Mouse (Mus musculus) midbrain, postnatal 0 days (tissue): ENCODE results near the gene Fat4. TPM values are rescaled to one million over a fixed set of nuclear protein-coding genes. Genes with fewer than 3 reads are reported as not detected.
A peak's percentile ranks its signal among the peaks of the same experiment; 100 is the strongest.

Experiments used
- ATAC-seq: fragments of 200-750 bp; cut with Nextera tagmentation; 2 replicates; pipeline ENCODE4 v1.8.0; 2017; ENCODE audit warnings: moderate number of reproducible peaks, mild to moderate bottlenecking, moderate TSS enrichment, moderate library complexity; ENCODE audit not compliant: low FRiP score
- DNase-seq: peaks from one replicate; pipeline ENCODE4 v3.0.0-alpha.2; 2015; ENCODE audit warnings: low spot score
- H3K27ac ChIP-seq: fragments of 300-500 bp; sonication (generic); 2 replicates; pipeline ENCODE4 v1.5.1; 2014; ENCODE audit warnings: low read depth, mild to moderate bottlenecking, low read length, mixed read lengths
- H3K27me3 ChIP-seq: fragments of 300-500 bp; sonication (generic); 2 replicates; pipeline ENCODE4 v1.6.1; 2014; ENCODE audit warnings: low read length, control low read depth, mixed read lengths; ENCODE audit not compliant: insufficient read depth
- H3K36me3 ChIP-seq: fragments of 300-500 bp; sonication (generic); 2 replicates; pipeline ENCODE4 v1.6.1; 2014; ENCODE audit warnings: low read length, control low read depth, mixed read lengths; ENCODE audit not compliant: insufficient read depth
- H3K4me1 ChIP-seq: fragments of 300-500 bp; sonication (generic); 2 replicates; pipeline ENCODE4 v1.6.1; 2014; ENCODE audit warnings: mild to moderate bottlenecking, control low read depth, antibody characterized with exemption, low read length, mixed read lengths; ENCODE audit not compliant: insufficient read depth
- H3K4me2 ChIP-seq: fragments of 300-500 bp; sonication (generic); 2 replicates; pipeline ENCODE4 v1.6.1; 2014; ENCODE audit warnings: low read depth, mild to moderate bottlenecking, low read length, mixed read lengths; ENCODE audit not compliant: poor library complexity, severe bottlenecking
- H3K4me3 ChIP-seq: fragments of 300-500 bp; sonication (generic); 2 replicates; pipeline ENCODE4 v1.5.1; 2014; ENCODE audit warnings: low read depth, mild to moderate bottlenecking, low read length, moderate library complexity
- H3K9ac ChIP-seq: fragments of 300-500 bp; sonication (generic); replicated peaks from 2 replicates; pipeline ENCODE4 v1.6.1; 2014; ENCODE audit warnings: mild to moderate bottlenecking, low read length, moderate library complexity, mixed read lengths; ENCODE audit not compliant: poor library complexity, severe bottlenecking
- H3K9me3 ChIP-seq: fragments of 300-500 bp; sonication (generic); 2 replicates; pipeline ENCODE4 v1.6.1; 2016; ENCODE audit warnings: low read length, control low read depth
- CTCF ChIP-seq: IDR thresholded peaks from 2 replicates; pipeline ENCODE4 v1.5.1; 2016; ENCODE audit warnings: antibody characterized with exemption, mild to moderate bottlenecking
- WGBS: fragments of 180-500 bp; shearing (Covaris S2); extraction: QIAGEN DNeasy Blood & Tissue Kit; methylation state at CpG from one replicate; pipeline ENCODE4 v1.1.7; 2014; 5-methylcytosine and 5-hydroxymethylcytosine counted together
- polyA plus RNA-seq: library from polyadenylated mRNA; unstranded; fragments of >200 nt; fragmentation: Nextera tagmentation; extraction: Ambion mirVana; gene quantifications from 2 replicates; pipeline ENCODE4 v1.2.1, GENCODE M21; 2015
- total RNA-seq: library from RNA; depleted of rRNA; stranded (reverse); fragments of >200 nt; gene quantifications from 2 replicates; pipeline ENCODE4 v1.2.3, GENCODE M21; 2014

The Fat4 gene
- total and polyA plus RNA-seq, 2 experiments from 2014 or later: 5.0 to 79.1 TPM

GRCm38 (mm10) chr3:38939573-38939972 lies 52.8 kb downstream of the Fat4 start:
- Histone ChIP-seq H3K27ac (no peak overlapping the region), H3K27me3 (no peaks in the 10 kb centered on the region), H3K4me1 (0 out of 2 replicates have a peak, but pooled peaks cover 2% of the 10 kb centered on the region), H3K9me3 (no peaks in the 10 kb centered on the region), H3K36me3 (no peaks in the 10 kb centered on the region), H3K4me2 (no peak overlapping the region), H3K9ac (no peak overlapping the region), H3K4me3 (no peak overlapping the region)
- WGBS: 25% methylated on average over 3 of the region's 3 CpGs
- DNase-seq: no peak
- no peak for TF ChIP-seq CTCF
- no peak for ATAC-seq

DNA sequence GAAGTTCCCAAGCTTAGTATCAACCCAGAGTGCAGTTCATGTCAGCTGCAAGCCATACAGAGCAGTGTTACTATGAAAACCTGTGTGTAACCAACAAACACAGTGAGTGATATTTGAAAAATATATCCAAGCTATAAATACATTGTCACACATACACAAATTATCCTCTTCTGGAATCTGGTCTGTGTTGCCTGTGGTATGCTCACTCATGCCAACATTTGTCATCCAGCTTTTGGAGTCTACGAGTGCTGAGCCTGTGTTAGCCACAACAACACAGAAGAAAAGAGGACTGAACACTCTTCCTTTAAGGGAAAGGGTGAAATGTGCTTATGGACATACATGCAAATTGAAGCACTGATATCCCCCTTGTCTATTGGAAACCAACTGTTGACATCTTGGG lies 53.6 kb downstream of the Fat4 start:
- no peaks in the 10 kb centered on the region for H3K27me3 ChIP-seq
- no peaks in the 10 kb centered on the region for H3K36me3 ChIP-seq
- no peak overlapping the region for H3K27ac ChIP-seq
- H3K9ac ChIP-seq: no peak overlapping the region
- DNase-seq (no peak), ATAC-seq (no peak)
- 0 out of 2 replicates have a peak, but pooled peaks cover 2% of the 10 kb centered on the region for H3K4me1 ChIP-seq
- no peak overlapping the region for H3K4me3 ChIP-seq
- no peak overlapping the region for H3K4me2 ChIP-seq
- WGBS: 59% methylated on average over 1 of the region's 1 CpGs
- no peak for TF ChIP-seq CTCF
- no peaks in the 10 kb centered on the region for H3K9me3 ChIP-seq

GRCm38 (mm10) chr3:38945157-38945556 lies 58.4 kb downstream of the Fat4 start:
- ATAC-seq: no peak
- H3K4me1 ChIP-seq: no peaks in the 10 kb centered on the region
- no peak for TF ChIP-seq CTCF
- DNase-seq: peak; percentile 11
- H3K4me2 ChIP-seq: no peak overlapping the region
- WGBS: 55% methylated on average over 1 of the region's 1 CpGs
- H3K36me3 ChIP-seq: no peaks in the 10 kb centered on the region
- no peaks in the 10 kb centered on the region for H3K27me3 ChIP-seq
- no peak overlapping the region for H3K4me3 ChIP-seq
- H3K9ac ChIP-seq: no peak overlapping the region
- no peak overlapping the region for H3K27ac ChIP-seq
- no peaks in the 10 kb centered on the region for H3K9me3 ChIP-seq

- no peak for TF ChIP-seq CTCF
Measured at GRCm38 (mm10) chr3:38947706-38948105, 61.0 kb downstream of the Fat4 start.

DNA sequence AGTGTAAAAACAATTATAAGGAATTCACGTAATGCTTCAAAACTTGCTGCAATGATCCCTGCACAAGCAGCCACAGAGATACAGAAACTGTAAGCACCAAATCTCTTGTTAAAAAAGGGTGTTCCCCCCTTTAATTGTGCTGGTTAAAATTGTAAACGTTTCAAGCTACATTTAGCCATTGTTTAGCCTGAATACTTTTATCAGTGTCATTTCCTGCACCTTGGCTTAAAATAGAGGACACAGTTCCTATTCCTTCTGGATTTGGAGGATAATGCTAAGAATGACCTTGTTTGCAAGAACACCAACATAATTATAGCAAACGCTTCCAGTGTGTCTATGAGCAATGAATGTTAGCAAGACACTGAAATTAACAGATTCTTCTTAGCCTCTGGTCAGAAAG lies 65.9 kb downstream of the Fat4 start:
- H3K4me2 ChIP-seq: no peak overlapping the region
- DNase-seq (no peak), ATAC-seq (no peak)
- no peak for TF ChIP-seq CTCF
- no peak overlapping the region for H3K9ac ChIP-seq
- 79% methylated on average over 3 of the region's 3 CpGs for WGBS
- H3K27ac ChIP-seq: no peak overlapping the region
- no peaks in the 10 kb centered on the region for H3K9me3 ChIP-seq
- no peaks in the 10 kb centered on the region for H3K27me3 ChIP-seq
- H3K36me3 ChIP-seq: peaks cover 4% of the 10 kb centered on the region; the same call in 1 of the 2 replicates
- no peaks in the 10 kb centered on the region for H3K4me1 ChIP-seq
- H3K4me3 ChIP-seq: no peak overlapping the region

More at GRCm38 (mm10) chr3:38947706-38948105, 61.0 kb downstream of the Fat4 start:
- no peaks in the 10 kb centered on the region for H3K9me3 ChIP-seq
- no peaks in the 10 kb centered on the region; the same call in 1 of the 2 replicates for H3K36me3 ChIP-seq
- no peak overlapping the region for H3K27ac ChIP-seq
- H3K27me3 ChIP-seq: no peaks in the 10 kb centered on the region
- no peak overlapping the region for H3K4me3 ChIP-seq
- H3K4me1 ChIP-seq: no peaks in the 10 kb centered on the region
- H3K4me2 ChIP-seq: no peak overlapping the region
- no peak for ATAC-seq
- H3K9ac ChIP-seq: no peak overlapping the region
- WGBS: 89% methylated on average over 7 of the region's 7 CpGs
- DNase-seq: no peak

- Histone ChIP-seq H3K27ac (no peak overlapping the region), H3K27me3 (no peaks in the 10 kb centered on the region), H3K4me2 (no peak overlapping the region), H3K9me3 (no peaks in the 10 kb centered on the region), H3K4me3 (no peak overlapping the region), H3K4me1 (no peaks in the 10 kb centered on the region), H3K9ac (no peak overlapping the region), H3K36me3 (peaks cover 4% of the 10 kb centered on the region)
- no peak for DNase-seq
- WGBS: 79% methylated on average over 3 of the region's 3 CpGs
- no peak for ATAC-seq
- TF ChIP-seq CTCF: no peak
Measured at GRCm38 (mm10) chr3:38954196-38954595, 67.5 kb downstream of the Fat4 start.
